Mouse (Mus musculus): ENCODE measurements around the gene Copg1.

DNA sequence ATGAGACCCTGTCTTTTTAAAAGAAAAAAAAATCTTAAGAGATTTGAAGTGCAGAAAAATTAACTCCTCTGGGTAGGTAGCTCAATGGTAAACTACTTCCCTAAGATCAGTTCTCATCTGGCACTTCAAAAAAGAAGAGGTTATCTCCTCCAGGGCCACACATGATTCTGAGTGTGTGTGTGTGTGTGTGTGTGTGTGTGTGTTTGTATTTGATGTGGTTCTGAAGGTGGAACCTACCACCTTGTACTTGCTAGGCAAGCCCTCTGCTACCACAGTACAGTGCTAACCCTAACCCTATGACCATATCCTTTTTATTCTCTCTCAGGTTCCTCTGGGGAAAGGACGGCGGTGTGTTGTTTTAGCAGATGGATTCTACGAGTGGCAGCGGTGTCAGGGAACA is 33.6 kb downstream of the Copg1 start:
- no peak for TF ChIP-seq CTCF (IDR thresholded peaks at IDR 0.05; ENCODE audit: control insufficient read depth, insufficient read depth, insufficient replicate concordance, low read depth, low read length)
- no peak for TF ChIP-seq POLR2A (IDR thresholded peaks at IDR 0.05; ENCODE audit: control insufficient read depth, low read depth, low read length)

Measured in testis, adult 2 months (tissue).